In genomic region chr7:99151342-99151741, GRCm38 (mm10) we compare ENCODE assay signal across 7 mouse cellular contexts. TPM values are rescaled to one million over a fixed set of nuclear protein-coding genes. Genes with fewer than 3 reads are reported as not detected.
A peak's percentile ranks its signal among the peaks of the same experiment; 100 is the strongest.
DNase-seq lines count a peak whose midpoint lies in the region; ATAC-seq lines count a peak whose summit lies in the region.

No protein-coding gene starts in this region.

- H3K4me3 ChIP-seq in intestine, embryonic 15.5 days (replicated peaks): no peak overlapping the region
- H3K4me3 ChIP-seq in midbrain, embryonic 11.5 days (ENCODE audit: low read depth, low read length): no peak overlapping the region

- ATAC-seq in activated CD4-positive, CD25-positive, alpha-beta regulatory T cell, adult 4 months: peak; percentile 100
- peak; percentile 86 for ATAC-seq in common myeloid progenitor, adult 5-6 weeks (replicated peaks; ENCODE audit: low read depth, poor library complexity, severe bottlenecking)
- peak; percentile 68 for ATAC-seq in intestine, embryonic 15.5 days
- peak; percentile 30; the same call in 1 of the 2 replicates for ATAC-seq in midbrain, embryonic 11.5 days (ENCODE audit: low FRiP score)

- H3K4me1 ChIP-seq in intestine, embryonic 15.5 days (replicated peaks): peaks cover 15% of the 10 kb centered on the region
- peaks cover 10% of the 10 kb centered on the region for H3K4me1 ChIP-seq in midbrain, embryonic 11.5 days (ENCODE audit: control insufficient read depth, insufficient read depth, low read length)

- H3K9ac ChIP-seq in intestine, embryonic 15.5 days: no peak overlapping the region
- H3K9ac ChIP-seq in midbrain, embryonic 11.5 days (ENCODE audit: low read length): no peak overlapping the region

- intact Hi-C loops in left cerebral cortex, postnatal 14 days (cut with DNase I): no loop called here

- H3K9me3 ChIP-seq in intestine, embryonic 15.5 days: no peaks in the 10 kb centered on the region
- no peaks in the 10 kb centered on the region for H3K9me3 ChIP-seq in midbrain, embryonic 11.5 days (ENCODE audit: control insufficient read depth, low read length)

- no peak overlapping the region for H3K27ac ChIP-seq in intestine, embryonic 15.5 days
- no peak overlapping the region for H3K27ac ChIP-seq in midbrain, embryonic 11.5 days (ENCODE audit: low read depth, low read length)

- DNase-seq in gastrocnemius, postnatal 10 days: peak; percentile 97
- peak; percentile 97 to 98 for DNase-seq in left cerebral cortex, postnatal 14 days (ENCODE audit: low spot score in 2 of 2)
- peak; percentile 99 for DNase-seq in midbrain, embryonic 11.5 days (ENCODE audit: low spot score, missing footprints)
- peak; percentile 97 for DNase-seq in skeletal muscle tissue, adult 2 months (ENCODE audit: low read depth, low spot score)

- no peaks in the 10 kb centered on the region for H3K27me3 ChIP-seq in intestine, embryonic 15.5 days (replicated peaks)
- no peaks in the 10 kb centered on the region for H3K27me3 ChIP-seq in midbrain, embryonic 11.5 days (ENCODE audit: control insufficient read depth, insufficient read depth, low read length)

- no peak overlapping the region for H3K4me2 ChIP-seq in intestine, embryonic 15.5 days (replicated peaks)
- H3K4me2 ChIP-seq in midbrain, embryonic 11.5 days: no peak overlapping the region

- no peaks in the 10 kb centered on the region for H3K36me3 ChIP-seq in intestine, embryonic 15.5 days
- no peaks in the 10 kb centered on the region for H3K36me3 ChIP-seq in midbrain, embryonic 11.5 days (ENCODE audit: control insufficient read depth, insufficient read depth, low read length)

- 11% methylated on average over 7 of the region's 7 CpGs for WGBS in intestine, embryonic 15.5 days
- WGBS in midbrain, embryonic 11.5 days: 6% methylated on average over 7 of the region's 7 CpGs

RNA-seq across cellular contexts. Expression of gene Uvrag, which starts 10.4 kb away (rescaled TPM):
- 1 to 10 TPM; 6.7 to 8.9 TPM for polyA plus RNA-seq in activated CD4-positive, CD25-positive, alpha-beta regulatory T cell, adult 4 months (2017; shearing (Covaris generic))
- 31.4 and 37.1 TPM in 2 replicates for total RNA-seq in common myeloid progenitor, adult 5-6 weeks (2017)
- 10 to 100 TPM; 18.4 to 25.0 TPM for total RNA-seq in gastrocnemius, postnatal 10 days (2021)
- 20.5 and 20.9 TPM in 2 replicates for polyA plus RNA-seq in intestine, embryonic 15.5 days (2015; fragmentation: Nextera tagmentation; extraction: Ambion mirVana)
- 10 to 100 TPM; 39.4 to 41.7 TPM for total RNA-seq in left cerebral cortex, postnatal 14 days (2021)
- 10.1 and 11.4 TPM in 2 replicates for polyA plus RNA-seq in midbrain, embryonic 11.5 days (2014; fragmentation: Nextera tagmentation; extraction: Ambion mirVana)

RNA-seq across cellular contexts. Expression of gene Dgat2, which starts 31.2 kb away (rescaled TPM):
- polyA plus RNA-seq in activated CD4-positive, CD25-positive, alpha-beta regulatory T cell, adult 4 months (2017; shearing (Covaris generic)): 1 to 10 TPM; 1.0 to 1.3 TPM
- total RNA-seq in common myeloid progenitor, adult 5-6 weeks (2017): 0.46 and 0.97 TPM in 2 replicates
- total RNA-seq in gastrocnemius, postnatal 10 days (2021): 10 to 100 TPM; 11.4 to 15.6 TPM
- 176 and 204 TPM in 2 replicates for polyA plus RNA-seq in intestine, embryonic 15.5 days (2015; fragmentation: Nextera tagmentation; extraction: Ambion mirVana)
- total RNA-seq in left cerebral cortex, postnatal 14 days (2021): 100 to 1,000 TPM in 1 of 2 experiments, 10 to 100 TPM in 1; 89.2 to 100 TPM
- 8.7 and 9.8 TPM in 2 replicates for polyA plus RNA-seq in midbrain, embryonic 11.5 days (2014; fragmentation: Nextera tagmentation; extraction: Ambion mirVana)

Comparison
In these comparisons a context has a peak if more than half of its experiments do, and no peak if none do; other contexts are left out.
1. ATAC-seq: peak in every context shown above with its lines; median percentile 100 in activated CD4-positive, CD25-positive, alpha-beta regulatory T cell, adult 4 months; 86 in common myeloid progenitor, adult 5-6 weeks; 68 in intestine, embryonic 15.5 days; 30 in midbrain, embryonic 11.5 days.
2. RNA of gene Dgat2, which starts 31.2 kb away (total RNA-seq): 89.2 to 100 TPM in left cerebral cortex, postnatal 14 days; 11.4 to 15.6 TPM in gastrocnemius, postnatal 10 days and 0.46 to 0.97 TPM in common myeloid progenitor, adult 5-6 weeks; every median in the first group is over 4 times any median in the second.
3. Peak in every context shown above with its lines, with median percentiles within 50 percentile points of each other: DNase-seq.